Mouse (Mus musculus): ENCODE measurements around the gene Ipo9. TPM values are rescaled to one million over a fixed set of nuclear protein-coding genes. Genes with fewer than 3 reads are reported as not detected.

Ipo9 gene
- total and polyA plus RNA-seq, 3 experiments, result 27.4 to 56.2 TPM; not detected in 1

DNA sequence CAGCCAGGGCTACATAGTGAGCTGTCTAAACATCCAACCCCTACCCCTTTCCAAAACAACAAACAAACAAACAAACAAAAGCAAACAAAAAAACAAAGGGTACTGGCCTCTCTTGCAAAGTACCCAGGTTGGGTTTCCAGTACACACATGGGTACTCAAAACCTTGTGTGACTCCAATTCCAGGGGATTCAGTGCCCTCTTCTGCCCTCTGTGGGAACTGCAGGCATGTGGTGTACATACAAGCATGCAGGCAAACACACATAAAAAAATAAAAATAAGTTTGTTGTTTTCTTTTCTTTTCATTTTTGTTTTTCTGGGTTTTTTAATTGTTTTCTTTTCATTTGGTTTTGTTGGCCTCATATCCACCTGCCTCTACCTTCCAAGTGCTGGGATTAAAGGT, 68.2 kb downstream of the Ipo9 start:
- 0 out of 4 replicates have a peak, but pooled peaks cover 0 to under 1% of the 10 kb centered on the region in 2 experiments for H3K4me1 ChIP-seq (ENCODE audit: control insufficient read depth in 1 of 2, insufficient read depth in 2 of 2, low read length in 2 of 2)
- H3K36me3 ChIP-seq (ENCODE audit: control insufficient read depth in 1 of 2, insufficient read depth in 2 of 2, low read length in 2 of 2), result no peaks in the 10 kb centered on the region
- no peaks in the 10 kb centered on the region; a peak in 2 of 4 replicates for H3K27me3 ChIP-seq (ENCODE audit: control insufficient read depth in 1 of 2, insufficient read depth in 2 of 2, low read length in 2 of 2)
- H3K4me3 ChIP-seq (ENCODE audit: control insufficient read depth in 1 of 2, insufficient read depth in 1 of 2, low read depth in 2 of 2, low read length in 2 of 2), result no peak overlapping the region
- TF ChIP-seq EP300 (IDR thresholded peaks at IDR 0.05; ENCODE audit: low read depth in 1 of 2, low read length in 2 of 2) (no peak), MAX (IDR thresholded peaks at IDR 0.05; ENCODE audit: low read length) (no peak), RAD21 (IDR thresholded peaks at IDR 0.05; ENCODE audit: low read depth, low read length) (no peak), CHD1 (IDR thresholded peaks at IDR 0.05; ENCODE audit: low read depth, low read length) (no peak)
- no peaks in the 10 kb centered on the region for H3K79me2 ChIP-seq (ENCODE audit: control insufficient read depth, insufficient read depth, low read length, poor library complexity)
- no peak for DNase-seq (ENCODE audit: low read depth, low spot score)
- H3K9ac ChIP-seq (ENCODE audit: control insufficient read depth, low read depth, low read length, poor library complexity, severe bottlenecking), result no peak overlapping the region
- no peak overlapping the region for H3K27ac ChIP-seq (ENCODE audit: control insufficient read depth, low read depth, low read length)
- no peaks in the 10 kb centered on the region for H3K9me3 ChIP-seq (replicated peaks; ENCODE audit: insufficient read depth, low read length)

DNA sequence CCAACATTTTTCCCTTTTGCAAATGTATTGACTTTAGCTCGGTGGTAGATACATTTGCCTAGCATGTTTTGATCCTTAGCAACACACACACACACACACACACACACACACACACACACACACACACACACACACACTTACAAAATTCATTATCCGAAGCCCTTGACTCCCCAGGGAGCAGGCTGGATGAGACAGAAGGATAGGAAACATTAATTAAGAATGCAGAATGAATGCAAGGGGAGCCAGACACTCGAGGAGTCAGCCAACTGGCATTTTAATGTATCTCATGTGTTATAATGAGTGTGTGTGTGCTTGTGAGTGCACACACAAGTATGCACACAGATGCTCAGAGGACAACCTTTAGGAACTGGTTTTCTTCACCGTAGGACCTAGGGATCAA, 68.8 kb downstream of the Ipo9 start:
- H3K9ac ChIP-seq (ENCODE audit: control insufficient read depth, low read depth, low read length, poor library complexity, severe bottlenecking), result no peak overlapping the region
- H3K27me3 ChIP-seq (ENCODE audit: control insufficient read depth in 1 of 2, insufficient read depth in 2 of 2, low read length in 2 of 2), result no peaks in the 10 kb centered on the region; a peak in 2 of 4 replicates
- no peak for TF ChIP-seq MAZ (IDR thresholded peaks at IDR 0.05; ENCODE audit: low read depth, low read length)
- TF ChIP-seq MYC (IDR thresholded peaks at IDR 0.05; ENCODE audit: low read depth, low read length), result no peak
- TF ChIP-seq CHD1 (IDR thresholded peaks at IDR 0.05; ENCODE audit: low read depth, low read length), result no peak
- no peak for TF ChIP-seq MAFK (IDR thresholded peaks at IDR 0.05; ENCODE audit: borderline replicate concordance, low read depth, low read length)
- TF ChIP-seq BHLHE40 (IDR thresholded peaks at IDR 0.05; ENCODE audit: borderline replicate concordance, low read depth, low read length), result no peak
- TF ChIP-seq ELF1 (IDR thresholded peaks at IDR 0.05; ENCODE audit: low read depth, low read length), result no peak
- TF ChIP-seq KAT2A (conservative IDR thresholded peaks at IDR 0.05; ENCODE audit: low read depth, low read length), result no peak
- TF ChIP-seq UBTF (IDR thresholded peaks at IDR 0.05; ENCODE audit: borderline replicate concordance, insufficient read depth, low read depth, low read length), result no peak
- no peak for TF ChIP-seq ZC3H11A (IDR thresholded peaks at IDR 0.05; ENCODE audit: low read depth, low read length)
- no peak for TF ChIP-seq MAX (IDR thresholded peaks at IDR 0.05; ENCODE audit: low read length)
- no peak for TF ChIP-seq NELFE (IDR thresholded peaks at IDR 0.05; ENCODE audit: low read depth, low read length)

DNA sequence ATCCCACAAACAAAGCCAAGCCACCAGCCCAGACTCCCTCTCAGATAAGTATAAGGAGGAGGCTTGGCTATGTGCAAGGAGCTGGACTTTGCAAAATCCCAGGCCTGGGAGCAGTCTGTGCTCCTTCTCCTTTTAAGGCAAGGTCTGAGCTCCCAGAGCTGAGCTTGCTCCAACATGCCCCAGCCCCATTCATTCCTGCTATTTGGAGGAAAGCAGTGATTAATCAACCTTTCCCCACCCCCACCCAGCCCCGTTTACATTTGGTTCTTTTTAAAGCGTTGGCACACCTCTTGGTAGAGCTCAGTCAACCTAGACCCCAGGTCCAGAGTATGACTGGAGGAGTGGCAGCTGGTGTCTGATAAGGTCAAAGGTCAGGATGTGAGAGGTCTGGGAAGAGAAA, 71.2 kb downstream of the Ipo9 start:
- Histone ChIP-seq H3K4me3 (ENCODE audit: control insufficient read depth in 1 of 2, insufficient read depth in 1 of 2, low read depth in 2 of 2, low read length in 2 of 2) (no peak overlapping the region), H3K36me3 (ENCODE audit: control insufficient read depth in 1 of 2, insufficient read depth in 2 of 2, low read length in 2 of 2) (no peaks in the 10 kb centered on the region), H3K27ac (ENCODE audit: control insufficient read depth, low read depth, low read length) (no peak overlapping the region), H3K4me1 (ENCODE audit: control insufficient read depth in 1 of 2, insufficient read depth in 2 of 2, low read length in 2 of 2) (no peaks in the 10 kb centered on the region), H3K9me3 (replicated peaks; ENCODE audit: insufficient read depth, low read length) (no peaks in the 10 kb centered on the region), H3K9ac (ENCODE audit: control insufficient read depth, low read depth, low read length, poor library complexity, severe bottlenecking) (no peak overlapping the region), H3K27me3 (ENCODE audit: control insufficient read depth in 1 of 2, insufficient read depth in 2 of 2, low read length in 2 of 2) (peaks cover 4 to 8% of the 10 kb centered on the region in 2 experiments; a peak in 3 of 4 replicates), H3K79me2 (ENCODE audit: control insufficient read depth, insufficient read depth, low read length, poor library complexity) (no peaks in the 10 kb centered on the region)
- TF ChIP-seq CHD2 (IDR thresholded peaks at IDR 0.05; ENCODE audit: low read length) (no peak), E2F4 (IDR thresholded peaks at IDR 0.05; ENCODE audit: borderline replicate concordance, low read depth, low read length) (no peak), SIN3A (IDR thresholded peaks at IDR 0.05; ENCODE audit: low read length) (no peak), RAD21 (IDR thresholded peaks at IDR 0.05; ENCODE audit: low read depth, low read length) (no peak), GATA1 (IDR thresholded peaks at IDR 0.05; ENCODE audit: low read depth, low read length) (no peak), ELF1 (IDR thresholded peaks at IDR 0.05; ENCODE audit: low read depth, low read length) (no peak), MYC (IDR thresholded peaks at IDR 0.05; ENCODE audit: low read depth, low read length) (no peak), POLR2AphosphoS2 (IDR thresholded peaks at IDR 0.05; ENCODE audit: low read length) (no peak), POLR2AphosphoS5 (IDR thresholded peaks at IDR 0.05; ENCODE audit: borderline replicate concordance, low read depth, low read length) (no peak), UBTF (IDR thresholded peaks at IDR 0.05; ENCODE audit: borderline replicate concordance, insufficient read depth, low read depth, low read length) (no peak), SMC3 (IDR thresholded peaks at IDR 0.05; ENCODE audit: low read depth, low read length) (no peak), ZNF384 (IDR thresholded peaks at IDR 0.05; ENCODE audit: low read depth, low read length) (no peak), RCOR1 (IDR thresholded peaks at IDR 0.05; ENCODE audit: low read depth, low read length) (no peak), ZKSCAN1 (IDR thresholded peaks at IDR 0.05; ENCODE audit: low read depth, low read length) (no peak), CHD1 (IDR thresholded peaks at IDR 0.05; ENCODE audit: low read depth, low read length) (no peak), BHLHE40 (IDR thresholded peaks at IDR 0.05; ENCODE audit: borderline replicate concordance, low read depth, low read length) (no peak), MEF2A (IDR thresholded peaks at IDR 0.05; ENCODE audit: extremely low read depth, insufficient replicate concordance, low read depth, low read length, poor library complexity, severe bottlenecking) (no peak)
- no peak for DNase-seq (ENCODE audit: low read depth, low spot score)

More for the DNA sequence above, 68.8 kb downstream of the Ipo9 start:
- no peak overlapping the region for H3K27ac ChIP-seq (ENCODE audit: control insufficient read depth, low read depth, low read length)
- H3K9me3 ChIP-seq (replicated peaks; ENCODE audit: insufficient read depth, low read length), result no peaks in the 10 kb centered on the region
- H3K36me3 ChIP-seq (ENCODE audit: control insufficient read depth in 1 of 2, insufficient read depth in 2 of 2, low read length in 2 of 2), result no peaks in the 10 kb centered on the region
- no peak overlapping the region for H3K4me3 ChIP-seq (ENCODE audit: control insufficient read depth in 1 of 2, insufficient read depth in 1 of 2, low read depth in 2 of 2, low read length in 2 of 2)
- no peaks in the 10 kb centered on the region for H3K79me2 ChIP-seq (ENCODE audit: control insufficient read depth, insufficient read depth, low read length, poor library complexity)
- no peak for DNase-seq (ENCODE audit: low read depth, low spot score)
- H3K4me1 ChIP-seq (ENCODE audit: control insufficient read depth in 1 of 2, insufficient read depth in 2 of 2, low read length in 2 of 2), result no peaks in the 10 kb centered on the region
